Mouse (Mus musculus): Measurements from ENCODE around the gene Alpi. TPM values are rescaled to one million over a fixed set of nuclear protein-coding genes. Genes with fewer than 3 reads are reported as not detected.

The Alpi gene
- polyA plus RNA-seq, 1 experiment from 2014 or later: not detected

DNA sequence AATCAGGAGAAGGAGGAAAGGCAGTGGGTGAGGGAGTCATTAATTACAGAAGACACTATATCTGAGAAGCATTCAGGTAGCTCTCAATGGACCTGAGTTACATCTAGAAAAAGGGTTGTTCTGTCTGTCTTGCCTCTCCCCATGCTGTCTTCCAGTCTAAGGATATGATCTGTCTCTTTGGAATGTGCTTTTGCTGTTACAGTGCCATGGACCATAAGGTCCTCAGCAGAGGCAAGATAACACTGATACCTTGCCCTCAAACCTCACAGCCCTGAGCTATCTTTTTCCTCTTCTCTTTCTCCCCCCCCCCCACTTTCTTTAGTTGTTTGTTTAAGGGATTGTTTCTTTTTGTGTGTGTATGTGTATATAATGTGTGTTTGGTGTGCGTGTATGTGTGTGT, 13.4 kb upstream of the Alpi start:
- Histone ChIP-seq H3K27me3 (ENCODE audit: control insufficient read depth, insufficient read depth, low read length) (no peaks in the 10 kb centered on the region), H3K27ac (replicated peaks; ENCODE audit: low read depth, low read length) (no peak overlapping the region), H3K9ac (ENCODE audit: low read length) (no peak overlapping the region), H3K4me1 (ENCODE audit: control insufficient read depth, insufficient read depth, low read length) (no peaks in the 10 kb centered on the region), H3K4me3 (ENCODE audit: low read depth, low read length) (no peak overlapping the region), H3K4me2 (ENCODE audit: low read depth, severe bottlenecking) (no peak overlapping the region), H3K36me3 (ENCODE audit: control insufficient read depth, insufficient read depth, low read length) (no peaks in the 10 kb centered on the region), H3K9me3 (ENCODE audit: control insufficient read depth, low read length) (no peaks in the 10 kb centered on the region)
- DNase-seq (ENCODE audit: low spot score) (no peak), ATAC-seq (ENCODE audit: insufficient number of reproducible peaks, low FRiP score, low TSS enrichment, low read depth) (no peak)
- 85% methylated on average over 1 of the region's 1 CpGs for WGBS

DNA sequence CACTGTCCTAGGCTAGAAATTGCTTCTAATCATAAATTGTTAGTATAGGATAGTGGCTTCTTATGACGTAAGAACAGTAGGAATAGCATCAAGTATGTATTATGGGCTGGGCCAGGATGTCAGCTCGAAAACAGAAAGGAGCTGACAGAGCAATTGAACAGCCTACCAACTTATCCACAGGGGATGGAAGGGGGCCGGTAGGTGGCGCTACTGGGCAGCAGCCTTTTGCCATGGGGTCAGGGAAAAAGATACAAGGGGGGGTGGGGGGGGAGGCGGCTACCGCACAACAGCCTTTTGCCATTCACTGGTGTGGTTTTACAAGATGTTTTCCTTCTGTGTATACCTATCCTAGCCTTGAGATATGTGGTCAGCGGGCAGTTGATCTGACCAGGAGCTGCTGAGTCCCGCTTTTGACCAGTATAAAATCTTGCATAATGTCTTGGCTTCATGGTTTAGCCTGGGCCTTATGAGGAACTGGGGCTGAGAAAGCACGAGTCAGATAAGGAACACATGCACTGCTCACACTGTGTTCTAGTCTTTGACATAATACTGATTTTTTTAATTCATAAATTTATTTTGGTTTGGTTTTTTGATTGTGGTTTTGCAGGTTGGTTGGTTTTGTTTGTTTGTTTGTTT, 10.4 kb upstream of the Alpi start:
- Histone ChIP-seq H3K4me3 (ENCODE audit: low read depth, low read length) (no peak overlapping the region), H3K27ac (replicated peaks; ENCODE audit: low read depth, low read length) (no peak overlapping the region)

DNA sequence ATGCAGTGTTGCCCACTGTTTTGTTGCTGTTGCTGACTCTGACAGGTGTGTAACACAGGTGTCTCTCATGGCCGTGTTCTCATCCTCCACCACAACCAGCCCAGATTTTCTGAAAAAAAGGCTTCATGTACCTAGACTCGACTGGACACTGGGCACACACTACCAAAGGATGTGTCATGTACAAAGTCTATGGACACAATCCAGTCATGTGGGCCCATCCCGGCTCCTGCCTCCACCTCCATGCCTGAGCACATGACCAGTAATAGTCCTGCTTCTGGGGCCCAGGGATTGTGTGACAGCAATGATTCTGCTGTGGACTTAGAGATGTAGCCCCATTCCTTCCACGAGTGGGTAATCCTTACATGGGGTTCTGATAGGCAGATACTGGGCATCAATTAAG, 7.2 kb upstream of the Alpi start:
- WGBS: 89% methylated on average over 4 of the region's 4 CpGs
- H3K4me3 ChIP-seq (ENCODE audit: low read depth, low read length): no peak overlapping the region
- DNase-seq (ENCODE audit: low spot score) (no peak), ATAC-seq (ENCODE audit: insufficient number of reproducible peaks, low FRiP score, low TSS enrichment, low read depth) (no peak)
- H3K36me3 ChIP-seq (ENCODE audit: control insufficient read depth, insufficient read depth, low read length): no peaks in the 10 kb centered on the region
- H3K9me3 ChIP-seq (ENCODE audit: control insufficient read depth, low read length): no peaks in the 10 kb centered on the region
- no peak overlapping the region for H3K4me2 ChIP-seq (ENCODE audit: low read depth, severe bottlenecking)
- no peaks in the 10 kb centered on the region for H3K27me3 ChIP-seq (ENCODE audit: control insufficient read depth, insufficient read depth, low read length)
- no peak overlapping the region for H3K27ac ChIP-seq (replicated peaks; ENCODE audit: low read depth, low read length)
- H3K4me1 ChIP-seq (ENCODE audit: control insufficient read depth, insufficient read depth, low read length): no peaks in the 10 kb centered on the region
- H3K9ac ChIP-seq (ENCODE audit: low read length): no peak overlapping the region

More for the DNA sequence above, 10.4 kb upstream of the Alpi start:
- ATAC-seq (ENCODE audit: insufficient number of reproducible peaks, low FRiP score, low TSS enrichment, low read depth) (no peak), DNase-seq (ENCODE audit: low spot score) (peak; percentile 50)
- 39% methylated on average over 9 of the region's 9 CpGs for WGBS
- H3K9ac ChIP-seq (ENCODE audit: low read length): no peak overlapping the region
- no peaks in the 10 kb centered on the region for H3K27me3 ChIP-seq (ENCODE audit: control insufficient read depth, insufficient read depth, low read length)
- no peaks in the 10 kb centered on the region for H3K4me1 ChIP-seq (ENCODE audit: control insufficient read depth, insufficient read depth, low read length)
- H3K9me3 ChIP-seq (ENCODE audit: control insufficient read depth, low read length): no peaks in the 10 kb centered on the region
- H3K4me2 ChIP-seq (ENCODE audit: low read depth, severe bottlenecking): no peak overlapping the region
- no peaks in the 10 kb centered on the region for H3K36me3 ChIP-seq (ENCODE audit: control insufficient read depth, insufficient read depth, low read length)

DNA sequence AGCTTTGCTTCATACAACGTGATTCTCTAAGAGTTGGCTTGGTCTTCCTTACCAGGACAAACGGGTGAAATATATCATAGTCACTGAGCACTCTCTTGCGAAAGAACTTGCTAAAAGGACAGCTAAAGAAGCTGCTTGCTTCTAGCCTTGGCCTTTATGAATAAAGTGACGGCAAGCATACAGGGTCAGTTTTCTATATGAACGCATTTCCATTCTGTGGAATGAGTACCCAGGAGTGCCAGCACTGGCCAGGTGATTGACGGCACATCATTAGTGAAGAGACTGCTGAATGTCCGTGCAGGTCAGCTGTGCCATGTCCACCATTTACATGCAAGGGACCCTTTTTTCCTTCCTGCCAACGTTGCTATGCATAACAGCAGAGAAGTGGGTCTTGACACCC, 5.1 kb upstream of the Alpi start:
- no peaks in the 10 kb centered on the region for H3K27me3 ChIP-seq (ENCODE audit: control insufficient read depth, insufficient read depth, low read length)
- no peaks in the 10 kb centered on the region for H3K4me1 ChIP-seq (ENCODE audit: control insufficient read depth, insufficient read depth, low read length)
- H3K9me3 ChIP-seq (ENCODE audit: control insufficient read depth, low read length): no peaks in the 10 kb centered on the region
- ATAC-seq (ENCODE audit: insufficient number of reproducible peaks, low FRiP score, low TSS enrichment, low read depth) (no peak), DNase-seq (ENCODE audit: low spot score) (no peak)
- H3K4me3 ChIP-seq (ENCODE audit: low read depth, low read length): no peak overlapping the region
- no peaks in the 10 kb centered on the region for H3K36me3 ChIP-seq (ENCODE audit: control insufficient read depth, insufficient read depth, low read length)
- WGBS: 76% methylated on average over 8 of the region's 8 CpGs
- H3K9ac ChIP-seq (ENCODE audit: low read length): no peak overlapping the region
- H3K4me2 ChIP-seq (ENCODE audit: low read depth, severe bottlenecking): no peak overlapping the region
- no peak overlapping the region for H3K27ac ChIP-seq (replicated peaks; ENCODE audit: low read depth, low read length)

DNA sequence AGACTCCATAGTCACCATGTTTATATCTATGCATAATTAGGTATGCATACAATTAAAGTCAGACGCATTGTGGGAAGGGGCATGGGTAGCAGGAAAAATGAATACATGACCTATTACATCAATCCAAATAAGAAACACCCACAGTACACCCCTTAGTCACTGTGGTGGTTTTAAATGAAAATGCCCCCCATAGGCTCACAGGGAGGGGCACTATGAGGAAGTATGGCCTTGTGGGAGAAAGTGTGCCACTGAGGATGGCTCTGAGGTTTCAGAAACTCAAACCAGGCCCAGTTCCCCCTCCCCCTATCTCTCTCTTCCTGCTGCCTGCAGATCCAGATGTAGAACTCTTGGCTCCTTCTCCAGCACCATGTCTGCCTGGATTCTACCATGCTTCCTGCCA, 2.5 kb upstream of the Alpi start:
- Histone ChIP-seq H3K27ac (replicated peaks; ENCODE audit: low read depth, low read length) (no peak overlapping the region), H3K36me3 (ENCODE audit: control insufficient read depth, insufficient read depth, low read length) (no peaks in the 10 kb centered on the region), H3K4me2 (ENCODE audit: low read depth, severe bottlenecking) (no peak overlapping the region), H3K4me3 (ENCODE audit: low read depth, low read length) (no peak overlapping the region), H3K9me3 (ENCODE audit: control insufficient read depth, low read length) (no peaks in the 10 kb centered on the region), H3K4me1 (ENCODE audit: control insufficient read depth, insufficient read depth, low read length) (no peaks in the 10 kb centered on the region), H3K9ac (ENCODE audit: low read length) (no peak overlapping the region), H3K27me3 (ENCODE audit: control insufficient read depth, insufficient read depth, low read length) (no peaks in the 10 kb centered on the region)
- ATAC-seq (ENCODE audit: insufficient number of reproducible peaks, low FRiP score, low TSS enrichment, low read depth) (no peak), DNase-seq (ENCODE audit: low spot score) (no peak)
- 81% methylated on average over 1 of the region's 1 CpGs for WGBS

DNA sequence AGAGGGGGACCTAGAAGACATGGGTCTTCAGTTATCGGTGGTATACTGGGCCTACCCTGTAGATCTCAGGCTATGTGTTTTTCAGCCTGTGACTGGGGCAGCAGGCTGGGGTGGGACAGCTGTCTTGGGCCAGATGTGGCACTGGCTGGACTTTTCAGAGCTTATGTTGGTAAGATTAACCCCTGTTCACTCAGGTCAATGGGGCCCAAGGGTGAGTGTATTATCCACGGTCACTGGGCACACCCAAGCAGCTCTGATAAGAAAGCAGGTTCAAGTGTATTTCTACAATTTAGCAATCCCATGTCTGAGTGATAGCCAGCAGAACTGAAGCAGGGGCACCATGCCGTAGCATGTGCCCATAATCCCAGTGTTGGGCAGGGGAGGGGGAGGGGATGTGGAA, 708 bp upstream of the Alpi start:
- H3K9ac ChIP-seq (ENCODE audit: low read length): no peak overlapping the region
- H3K4me2 ChIP-seq (ENCODE audit: low read depth, severe bottlenecking): no peak overlapping the region
- H3K27me3 ChIP-seq (ENCODE audit: control insufficient read depth, insufficient read depth, low read length): no peaks in the 10 kb centered on the region
- H3K9me3 ChIP-seq (ENCODE audit: control insufficient read depth, low read length): no peaks in the 10 kb centered on the region
- no peak overlapping the region for H3K27ac ChIP-seq (replicated peaks; ENCODE audit: low read depth, low read length)
- ATAC-seq (ENCODE audit: insufficient number of reproducible peaks, low FRiP score, low TSS enrichment, low read depth): no peak
- no peaks in the 10 kb centered on the region for H3K4me1 ChIP-seq (ENCODE audit: control insufficient read depth, insufficient read depth, low read length)
- H3K36me3 ChIP-seq (ENCODE audit: control insufficient read depth, insufficient read depth, low read length): no peaks in the 10 kb centered on the region
- 84% methylated on average over 3 of the region's 3 CpGs for WGBS
- H3K4me3 ChIP-seq (ENCODE audit: low read depth, low read length): no peak overlapping the region
- no peak for DNase-seq (ENCODE audit: low spot score)

DNA sequence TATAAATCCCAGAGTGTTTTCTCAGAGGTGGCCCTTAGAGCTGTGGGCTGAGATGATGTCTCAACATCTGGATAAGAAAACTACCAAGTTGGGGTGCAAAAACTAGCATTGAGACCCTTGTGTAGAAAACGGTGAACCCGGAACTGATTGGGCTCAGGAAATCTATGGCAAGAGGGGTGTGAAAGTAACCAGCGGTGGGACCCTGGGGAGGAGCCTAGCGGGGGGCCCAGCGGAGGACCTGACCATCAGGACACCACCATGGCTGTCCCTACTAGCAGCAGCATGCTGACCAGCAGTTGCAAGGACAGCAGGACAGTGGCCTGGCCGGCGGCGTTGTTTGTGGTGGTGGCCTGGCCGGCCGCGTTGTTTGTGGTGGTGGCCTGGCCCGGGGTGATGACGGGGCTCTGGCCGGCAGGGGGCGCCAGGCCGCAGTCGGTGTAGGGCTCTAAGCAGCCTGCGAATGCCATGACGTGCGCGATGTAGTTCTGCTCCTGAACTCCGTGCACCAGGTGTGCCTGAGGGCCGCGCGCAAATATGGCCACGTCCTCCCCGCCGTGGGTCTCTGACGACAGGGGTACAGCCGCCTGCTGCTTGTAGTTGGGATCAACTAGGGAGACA, 2.9 kb downstream of the Alpi start:
- ATAC-seq (ENCODE audit: insufficient number of reproducible peaks, low FRiP score, low TSS enrichment, low read depth): peak; percentile 71; the same call in 1 of the 2 replicates
- Histone ChIP-seq H3K4me3 (ENCODE audit: low read depth, low read length) (no peak overlapping the region), H3K9ac (ENCODE audit: low read length) (no peak overlapping the region)

DNA sequence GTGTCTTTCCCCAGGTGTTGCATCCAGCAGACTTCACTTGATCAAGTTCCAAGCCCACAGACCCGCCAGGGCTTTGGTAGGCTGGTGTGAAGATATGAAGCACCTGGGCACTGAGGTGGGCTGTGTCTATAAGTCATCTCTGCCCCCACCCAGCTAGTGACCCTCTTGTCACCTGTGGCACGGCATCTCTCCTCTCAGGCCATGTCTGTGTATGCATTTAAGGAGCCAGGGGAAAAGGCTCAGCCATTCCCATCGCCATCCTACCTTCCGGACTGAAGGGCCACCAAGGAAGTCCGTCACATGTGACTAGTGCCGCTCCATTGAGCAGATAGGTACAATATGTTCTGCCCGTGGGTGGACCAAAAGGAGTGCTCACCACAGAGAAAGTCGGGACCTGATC, 5.8 kb downstream of the Alpi start:
- no peak for DNase-seq (ENCODE audit: low spot score)
- no peaks in the 10 kb centered on the region for H3K36me3 ChIP-seq (ENCODE audit: control insufficient read depth, insufficient read depth, low read length)
- no peaks in the 10 kb centered on the region for H3K9me3 ChIP-seq (ENCODE audit: control insufficient read depth, low read length)
- no peak overlapping the region for H3K9ac ChIP-seq (ENCODE audit: low read length)
- no peaks in the 10 kb centered on the region for H3K27me3 ChIP-seq (ENCODE audit: control insufficient read depth, insufficient read depth, low read length)
- H3K4me1 ChIP-seq (ENCODE audit: control insufficient read depth, insufficient read depth, low read length): no peaks in the 10 kb centered on the region
- no peak for ATAC-seq (ENCODE audit: insufficient number of reproducible peaks, low FRiP score, low TSS enrichment, low read depth)
- no peak overlapping the region for H3K27ac ChIP-seq (replicated peaks; ENCODE audit: low read depth, low read length)
- H3K4me3 ChIP-seq (ENCODE audit: low read depth, low read length): no peak overlapping the region
- no peak overlapping the region for H3K4me2 ChIP-seq (ENCODE audit: low read depth, severe bottlenecking)
- WGBS: 89% methylated on average over 8 of the region's 8 CpGs

More for the DNA sequence above, 2.9 kb downstream of the Alpi start:
- peak; percentile 83 for DNase-seq (ENCODE audit: low spot score)
- H3K27ac ChIP-seq (replicated peaks; ENCODE audit: low read depth, low read length): no peak overlapping the region
- 11% methylated on average over 30 of the region's 30 CpGs for WGBS
- peak overlapping the region; percentile 19; the same call in 1 of the 2 replicates for H3K4me2 ChIP-seq (ENCODE audit: low read depth, severe bottlenecking)
- no peaks in the 10 kb centered on the region for H3K4me1 ChIP-seq (ENCODE audit: control insufficient read depth, insufficient read depth, low read length)
- H3K27me3 ChIP-seq (ENCODE audit: control insufficient read depth, insufficient read depth, low read length): no peaks in the 10 kb centered on the region
- H3K9me3 ChIP-seq (ENCODE audit: control insufficient read depth, low read length): no peaks in the 10 kb centered on the region
- H3K36me3 ChIP-seq (ENCODE audit: control insufficient read depth, insufficient read depth, low read length): no peaks in the 10 kb centered on the region

DNA sequence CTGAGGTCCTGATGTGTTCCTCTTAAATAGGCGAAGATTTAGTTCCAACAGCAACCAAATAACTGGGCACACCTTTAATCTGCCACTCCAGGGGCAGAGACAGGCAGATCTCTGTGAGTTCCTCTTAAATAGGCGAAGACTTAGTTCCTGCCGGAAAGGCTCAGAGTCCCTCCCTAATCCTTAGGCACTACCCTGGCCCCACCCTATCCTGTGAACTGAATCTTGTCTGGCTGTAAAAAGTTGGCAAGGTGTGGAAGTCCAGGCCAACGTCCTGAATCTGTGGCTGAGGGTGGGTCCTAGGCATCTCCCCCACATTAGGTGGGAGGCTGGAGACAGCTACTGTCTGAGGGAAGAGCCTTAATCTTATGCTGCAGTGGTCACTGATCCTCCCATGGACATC, 11.6 kb downstream of the Alpi start, which contains the start of gene Alppl2:
Gene Alppl2 (minus strand): TSS at position 101 of the 400 bp plus-strand sequence.
- Histone ChIP-seq H3K9me3 (ENCODE audit: control insufficient read depth, low read length) (no peaks in the 10 kb centered on the region), H3K9ac (ENCODE audit: low read length) (no peak within 1 kb of the TSS), H3K4me3 (ENCODE audit: low read depth, low read length) (no peak within 1 kb of the TSS), H3K4me1 (ENCODE audit: control insufficient read depth, insufficient read depth, low read length) (no peaks in the 10 kb centered on the region), H3K36me3 (ENCODE audit: control insufficient read depth, insufficient read depth, low read length) (no peaks in the 10 kb centered on the region), H3K27me3 (ENCODE audit: control insufficient read depth, insufficient read depth, low read length) (no peaks in the 10 kb centered on the region), H3K27ac (replicated peaks; ENCODE audit: low read depth, low read length) (no peak within 1 kb of the TSS), H3K4me2 (ENCODE audit: low read depth, severe bottlenecking) (no peak within 1 kb of the TSS)
- ATAC-seq (ENCODE audit: insufficient number of reproducible peaks, low FRiP score, low TSS enrichment, low read depth): no peak
- DNase-seq (ENCODE audit: low spot score): no peak
- 87% methylated on average over 4 of the region's 4 CpGs for WGBS

All from limb, embryonic 11.5 days (tissue).